Mouse (Mus musculus) erythroid progenitor cell, adult 5-6 weeks (primary cell): ENCODE measurements around the gene Plcd3. TPM values are rescaled to one million over a fixed set of nuclear protein-coding genes. Genes with fewer than 3 reads are reported as not detected.
A peak's percentile ranks its signal among the peaks of the same experiment; 100 is the strongest.

Experiments
- ATAC-seq: replicated peaks from 2 replicates; pipeline ENCODE4 v1.8.0; 2016; ENCODE audit warnings: moderate number of reproducible peaks, mild to moderate bottlenecking, moderate TSS enrichment, inconsistent platforms; ENCODE audit not compliant: poor library complexity, low FRiP score, severe bottlenecking
- total RNA-seq, 2 experiments: library from RNA; stranded (forward) in 1 of 2; stranded (reverse) in 1 of 2; fragments of 150-400 nt in 1 of 2; fragments of 186-747, 209-891 nt in 1 of 2; gene quantifications; 2 replicates each; pipeline versions ENCODE4 v1.2.3 to v1.2.4; 2015 to 2017; ENCODE audit warnings: low replicate concordance in 2 of 2

Plcd3 gene
- total RNA-seq, 2 experiments from 2014 or later = 3.1 TPM; not detected in 1

DNA sequence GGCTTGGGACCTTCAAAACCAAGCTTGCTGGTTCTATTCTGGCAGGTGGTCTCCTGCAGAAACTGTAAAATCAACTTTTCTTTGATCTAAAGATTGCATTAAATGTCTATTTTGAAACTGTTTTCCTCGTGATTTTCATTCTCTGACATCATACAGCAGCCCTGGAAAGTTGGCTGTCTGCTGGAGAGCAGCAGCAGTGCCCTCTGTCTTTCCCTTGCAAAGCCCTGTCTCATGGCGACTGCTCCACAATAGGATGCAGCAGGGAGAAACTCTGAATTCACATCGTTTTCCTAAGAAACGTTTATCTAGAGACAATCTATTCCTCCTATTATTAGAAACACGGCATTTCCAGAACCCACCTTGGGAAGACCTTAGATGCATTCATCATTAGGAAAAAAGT is 18.2 kb upstream of the Plcd3 start:
- ATAC-seq = no peak

DNA sequence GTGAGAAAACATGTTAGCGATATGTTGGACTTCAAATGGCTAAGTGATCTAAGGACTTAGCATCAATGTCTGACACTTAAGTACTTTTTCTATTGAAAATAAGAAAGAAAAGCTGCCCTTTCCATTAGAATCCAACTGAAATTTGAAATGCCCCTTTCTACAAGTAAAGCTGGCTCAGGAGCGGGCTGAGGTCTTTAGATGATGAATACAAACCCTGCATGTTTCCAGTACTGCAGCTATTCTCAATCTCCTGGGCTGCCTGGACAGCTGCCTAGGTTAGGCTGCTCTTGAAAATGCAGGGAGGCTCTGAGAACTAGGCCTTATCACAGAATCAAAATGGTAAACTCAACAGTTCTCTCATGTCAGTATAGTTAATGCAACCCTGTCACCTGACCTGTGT is 17.4 kb upstream of the Plcd3 start:
- no peak for ATAC-seq

DNA sequence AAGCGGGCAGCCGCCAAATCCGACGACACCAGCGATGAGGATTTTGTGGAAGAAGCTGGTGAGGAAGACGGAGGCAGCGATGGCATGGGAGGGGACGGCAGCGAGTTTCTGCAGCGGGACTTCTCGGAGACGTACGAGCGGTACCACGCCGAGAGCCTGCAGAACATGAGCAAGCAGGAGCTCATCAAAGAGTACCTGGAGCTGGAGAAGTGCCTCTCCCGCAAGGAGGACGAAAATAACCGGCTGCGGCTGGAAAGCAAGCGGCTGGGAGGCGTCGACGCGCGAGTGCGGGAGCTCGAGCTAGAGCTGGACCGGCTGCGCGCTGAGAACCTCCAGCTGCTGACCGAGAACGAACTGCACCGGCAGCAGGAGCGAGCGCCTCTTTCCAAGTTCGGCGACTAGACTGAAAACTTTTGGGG is 16.1 kb upstream of the Plcd3 start:
- peak; percentile 2; the same call in 1 of the 2 replicates for ATAC-seq

DNA sequence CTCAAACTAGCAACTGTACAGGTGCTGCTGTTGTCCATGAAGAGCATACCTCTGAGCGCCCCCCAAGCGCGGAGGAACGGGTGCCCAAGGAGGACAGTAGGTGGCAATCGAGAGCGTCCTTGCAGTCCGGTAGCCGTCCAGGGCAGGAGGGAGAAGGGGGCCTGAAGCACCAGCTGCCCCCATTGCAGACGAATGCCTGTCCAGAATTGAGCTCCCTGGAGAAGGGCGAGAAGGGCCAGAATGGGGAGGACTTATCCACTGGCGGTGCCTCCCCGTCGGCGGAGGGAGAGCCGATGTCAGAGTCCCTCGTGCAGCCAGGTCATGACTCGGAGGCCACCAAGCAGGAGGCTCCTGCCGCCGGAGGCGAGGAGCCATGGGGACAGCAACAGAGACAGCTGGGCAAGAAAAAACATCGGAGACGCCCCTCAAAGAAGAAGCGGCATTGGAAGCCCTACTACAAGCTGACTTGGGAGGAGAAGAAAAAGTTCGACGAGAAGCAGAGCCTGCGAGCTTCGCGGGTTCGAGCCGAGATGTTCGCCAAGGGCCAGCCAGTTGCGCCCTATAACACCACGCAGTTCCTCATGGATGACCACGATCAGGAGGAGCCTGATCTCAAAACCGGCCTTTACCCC is 15.6 kb upstream of the Plcd3 start:
- peak; percentile 60 for ATAC-seq

- peak; percentile 83 for ATAC-seq
These were observed 14.8 kb upstream of the Plcd3 start, which contains the start of gene Hexim1 for GRCm38 (mm10) chr11:103116008-103116818. TSS of gene Hexim1 (plus strand) at chr11:103116231.

DNA sequence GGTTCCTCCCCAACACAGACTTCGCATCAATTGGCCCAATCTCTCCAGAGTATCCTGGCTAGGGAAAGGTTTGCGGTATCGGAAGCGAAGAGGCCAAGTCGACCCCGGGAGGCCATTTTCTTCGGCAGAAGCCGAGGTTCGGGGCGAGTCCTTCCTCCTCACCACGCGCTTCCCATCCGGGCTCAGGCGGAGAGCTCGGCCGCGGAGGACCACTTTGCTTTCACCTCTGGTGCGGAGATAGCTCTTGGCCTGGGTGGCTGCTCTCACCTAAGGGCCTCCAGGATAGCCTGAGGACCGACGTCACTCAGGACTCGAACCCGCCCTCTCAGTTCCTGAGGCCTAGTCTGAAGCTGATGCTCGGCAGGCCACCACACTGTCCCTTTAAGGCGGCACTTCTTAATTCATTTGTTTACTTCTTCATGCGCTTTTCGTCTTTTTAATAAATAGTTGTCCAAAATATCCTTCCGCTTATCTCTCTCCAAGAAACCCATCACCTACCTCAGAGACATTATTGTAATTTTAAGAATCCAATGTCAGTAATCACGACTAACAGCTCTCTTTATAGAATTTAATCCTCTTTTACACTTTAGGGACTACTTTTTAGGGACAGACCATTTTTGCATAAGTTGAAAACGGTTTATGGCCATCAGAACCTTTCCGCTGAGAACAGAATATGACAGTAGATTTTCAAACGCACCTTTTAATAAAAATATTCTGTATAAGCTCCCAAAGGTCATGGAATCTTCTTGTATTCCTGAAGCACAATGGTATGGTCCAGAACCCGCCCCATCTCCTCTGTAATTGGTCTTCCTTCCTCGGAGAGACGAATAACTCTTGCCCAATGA is 13.9 kb upstream of the Plcd3 start:
- peak; percentile 68 for ATAC-seq

GRCm38 (mm10) chr11:103114270-103114943 is 12.9 kb upstream of the Plcd3 start:
- no peak for ATAC-seq

- no peak for ATAC-seq
These were observed 12.3 kb upstream of the Plcd3 start for GRCm38 (mm10) chr11:103113771-103114170.

- no peak for ATAC-seq
These were observed 11.5 kb upstream of the Plcd3 start for GRCm38 (mm10) chr11:103113005-103113404.

- no peak for ATAC-seq
These were observed 11.1 kb upstream of the Plcd3 start for GRCm38 (mm10) chr11:103112552-103112912.

DNA sequence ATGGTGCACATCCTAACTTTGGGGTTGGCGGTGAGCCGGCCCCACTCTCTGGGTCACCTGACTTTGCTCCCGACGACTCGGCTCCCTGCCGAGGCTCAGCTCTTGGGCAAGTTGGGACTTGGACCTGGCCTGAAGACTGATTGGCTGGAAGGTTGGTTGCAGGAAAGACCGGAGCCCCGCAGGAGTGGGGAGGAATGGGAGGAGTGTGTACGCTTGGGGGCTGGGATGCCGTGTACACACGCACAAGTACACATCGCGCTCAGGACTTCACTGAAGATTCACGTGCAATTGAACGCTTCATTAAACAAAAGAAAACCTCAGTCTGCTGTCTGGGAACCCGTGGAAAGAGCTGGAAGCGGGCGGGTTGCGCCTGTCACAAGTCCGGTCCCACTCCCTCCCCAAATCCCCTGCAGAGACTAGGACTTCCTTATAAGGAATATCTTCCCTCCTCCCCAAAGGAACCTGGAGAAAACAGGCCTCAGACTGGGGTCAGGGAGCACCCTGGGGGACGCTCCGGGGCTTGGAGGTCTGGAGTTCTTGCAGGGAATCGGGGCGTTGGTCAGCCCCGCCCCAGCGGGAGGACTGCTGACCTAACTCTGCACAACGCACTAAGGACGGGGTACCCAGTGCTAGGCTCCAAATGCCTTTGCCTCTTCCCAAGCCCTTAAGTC is 10.6 kb upstream of the Plcd3 start:
- ATAC-seq = no peak

- no peak for ATAC-seq
These were observed 9.8 kb upstream of the Plcd3 start for GRCm38 (mm10) chr11:103111301-103111700.

DNA sequence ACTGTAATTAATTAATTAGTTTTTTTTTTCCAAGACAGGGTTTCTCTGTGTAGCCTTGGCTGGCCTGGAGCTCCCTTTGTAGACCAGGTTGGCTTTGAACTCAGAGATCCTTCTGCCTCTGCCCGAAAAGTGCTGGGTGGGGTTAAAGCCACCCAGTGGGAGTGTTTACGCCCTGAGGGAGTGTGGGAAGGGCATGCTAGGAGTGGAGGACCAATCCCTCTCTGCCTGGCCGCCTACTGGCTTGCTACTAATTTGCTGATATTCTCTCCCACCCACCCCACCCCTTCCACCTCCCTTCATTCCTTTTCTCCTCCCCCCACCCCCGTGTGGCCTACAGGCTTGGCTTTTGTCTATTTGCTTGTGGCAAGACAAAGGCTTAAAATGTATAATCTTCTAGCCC is 4.9 kb upstream of the Plcd3 start:
- no peak for ATAC-seq

GRCm38 (mm10) chr11:103105810-103106209 is 4.4 kb upstream of the Plcd3 start:
- ATAC-seq = no peak

- ATAC-seq = no peak
These were observed 3.8 kb upstream of the Plcd3 start for GRCm38 (mm10) chr11:103105180-103105725.

DNA sequence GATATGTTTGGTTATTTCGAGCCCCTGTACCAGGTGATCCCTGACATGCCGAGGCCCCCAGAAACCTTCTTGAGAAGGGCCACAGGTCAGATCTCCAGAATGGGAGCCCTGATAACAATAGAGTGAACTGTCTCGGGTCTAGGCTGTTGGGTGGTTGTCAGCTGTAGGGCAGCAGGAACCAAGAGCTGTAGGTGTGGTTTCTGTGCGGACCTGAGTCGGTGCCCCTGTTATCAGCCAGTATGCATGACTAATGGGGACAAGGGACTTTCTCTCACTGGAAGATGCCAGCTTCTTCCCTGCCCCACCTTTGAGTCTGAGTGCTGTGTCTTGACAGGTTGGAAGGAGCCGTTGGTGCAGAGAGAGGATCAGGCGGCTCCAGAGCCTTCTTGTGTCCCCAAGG is 3.0 kb upstream of the Plcd3 start:
- ATAC-seq = peak; percentile 56

GRCm38 (mm10) chr11:103103621-103104020 is 2.2 kb upstream of the Plcd3 start:
- ATAC-seq = 0 out of 2 replicates have a peak, but pooled peaks have one; percentile 1

GRCm38 (mm10) chr11:103102725-103103349 is 1.4 kb upstream of the Plcd3 start:
- ATAC-seq = peak; percentile 79
